Mouse (Mus musculus): Measurements from ENCODE around the gene Abhd6. TPM values are rescaled to one million over a fixed set of nuclear protein-coding genes. Genes with fewer than 3 reads are reported as not detected.

The Abhd6 gene
- total RNA-seq, 2 experiments from 2014 or later: 70.4 to 108 TPM

DNA sequence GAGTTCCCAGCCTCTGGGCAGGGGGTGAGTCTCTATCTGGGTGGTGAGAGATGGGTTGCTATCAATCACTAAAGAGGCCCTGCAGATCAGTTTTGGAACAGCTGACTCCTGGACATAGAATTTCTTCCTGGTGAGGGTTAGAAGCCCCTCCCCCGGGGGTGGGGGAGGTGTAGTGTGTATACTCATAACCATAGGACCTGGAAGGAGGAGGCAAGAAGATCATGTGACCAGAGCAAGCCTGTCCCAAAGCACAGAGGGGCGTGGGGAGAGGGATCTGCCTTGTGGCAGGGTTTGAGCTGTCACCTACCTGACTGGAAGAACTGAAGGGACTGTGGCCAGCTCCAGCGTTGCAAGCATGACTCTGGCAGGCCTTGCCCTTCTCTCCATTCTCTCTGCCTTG, 59.4 kb downstream of the Abhd6 start:
- no peak for DNase-seq

DNA sequence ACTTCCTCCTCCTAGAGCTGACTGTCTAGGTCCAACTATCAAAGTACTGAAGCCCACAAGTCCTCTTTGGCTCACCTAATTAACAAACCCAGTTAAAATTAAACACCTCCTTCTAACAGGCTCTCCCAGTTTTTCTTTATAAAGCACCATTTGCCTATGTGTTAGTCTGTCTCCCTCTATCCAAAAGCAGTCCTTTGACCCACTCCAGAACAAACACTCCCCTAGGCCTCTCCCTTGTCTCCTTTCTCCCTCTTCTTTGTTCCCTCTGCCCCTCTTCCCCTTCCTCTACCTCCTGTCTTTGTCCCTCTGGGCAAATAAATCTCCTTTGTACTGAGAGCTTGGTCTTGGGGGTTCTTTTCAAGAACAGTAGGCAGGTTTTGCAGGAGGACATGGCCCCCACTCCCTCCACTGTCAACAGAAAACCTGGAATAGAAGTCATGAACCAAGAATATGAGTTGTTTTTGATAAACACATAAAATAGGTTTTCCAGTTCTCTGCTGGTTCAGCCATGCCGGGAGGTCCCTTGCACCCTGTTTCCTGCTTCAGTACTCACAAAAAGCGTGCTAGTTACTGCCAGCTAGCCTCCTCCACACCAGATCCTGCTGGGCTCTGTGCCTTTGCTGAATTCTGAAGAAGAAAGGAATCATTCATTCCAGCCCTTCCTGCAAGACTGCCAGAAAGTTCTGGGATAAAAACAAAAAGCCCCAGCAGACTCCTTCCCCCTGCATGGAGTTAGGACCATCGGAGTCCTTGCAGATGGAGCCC, 60.0 kb downstream of the Abhd6 start:
- no peak for DNase-seq

DNA sequence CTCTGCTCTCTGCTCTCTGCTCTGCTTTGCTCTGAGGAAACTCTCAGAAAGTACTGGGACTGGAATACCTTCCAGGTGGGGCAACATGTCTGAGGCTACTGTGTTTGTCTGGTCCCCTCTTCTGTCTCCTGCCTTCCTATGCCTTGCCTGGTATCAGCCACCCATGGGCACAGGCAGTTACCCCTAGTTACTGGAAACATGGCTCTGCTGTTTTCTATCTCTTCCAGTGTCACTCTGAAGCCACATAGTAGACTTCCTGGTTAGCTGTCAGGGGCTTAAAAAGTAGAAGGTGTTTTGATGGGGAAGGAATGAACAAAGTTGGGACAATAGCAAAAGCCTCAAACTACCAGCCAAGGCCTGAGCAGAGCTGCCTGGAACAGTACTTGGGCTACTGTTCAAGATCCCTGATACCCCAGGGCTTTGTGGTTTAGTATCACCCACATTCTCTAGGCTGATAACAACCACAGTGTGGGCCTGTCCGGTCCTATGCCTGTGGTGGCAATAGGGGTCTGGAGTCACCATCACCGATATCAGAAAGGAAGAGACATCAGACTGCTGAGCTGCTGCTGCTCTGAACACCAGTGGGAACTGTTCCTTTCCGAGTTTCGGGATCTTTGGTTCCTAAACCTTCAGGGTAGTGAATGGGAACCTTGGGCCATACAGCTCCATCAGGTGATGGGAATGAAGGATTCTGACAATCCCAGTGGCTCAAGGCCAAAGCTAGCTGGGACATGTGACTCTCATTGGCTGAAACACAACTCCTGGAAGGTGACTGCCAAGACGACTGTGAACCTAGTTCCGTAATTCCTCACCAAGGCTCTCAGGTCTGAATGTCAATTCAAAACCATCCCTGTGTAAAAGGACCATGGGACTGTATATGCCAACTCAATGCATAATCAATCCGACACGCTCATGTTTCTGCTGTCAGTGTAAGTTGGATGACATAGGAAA, 61.4 kb downstream of the Abhd6 start:
- DNase-seq: no peak

DNA sequence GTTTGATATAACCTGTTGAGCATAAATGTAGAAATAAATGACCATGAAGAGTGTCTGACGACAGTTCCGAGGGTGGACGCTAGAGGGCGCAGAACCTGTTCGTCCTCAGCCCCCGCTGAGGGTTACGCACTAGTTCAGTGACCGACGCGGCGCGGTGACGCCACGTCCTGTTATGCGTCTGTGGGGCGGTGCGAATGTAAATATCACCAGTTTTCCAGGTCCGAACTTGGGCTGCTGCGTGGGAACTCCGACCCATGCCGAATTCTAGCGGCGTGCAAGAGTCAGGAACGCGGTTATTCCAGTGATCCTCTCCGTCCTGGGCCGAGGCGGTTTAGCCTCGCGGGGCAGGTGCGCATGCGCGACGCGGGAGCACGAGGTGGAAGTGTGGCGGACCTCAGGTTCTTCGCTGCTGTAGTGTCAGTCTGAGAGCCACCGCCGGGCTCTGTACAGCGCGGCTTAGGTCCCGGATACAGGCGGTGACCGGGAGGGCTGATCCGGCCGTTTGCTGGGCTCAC, 77.5 kb downstream of the Abhd6 start, which contains the start of gene Rpp14:
Rpp14 (plus strand) TSS at position 203 of the 515 bp plus-strand sequence.
- peak; percentile 95 to 96 for DNase-seq

DNA sequence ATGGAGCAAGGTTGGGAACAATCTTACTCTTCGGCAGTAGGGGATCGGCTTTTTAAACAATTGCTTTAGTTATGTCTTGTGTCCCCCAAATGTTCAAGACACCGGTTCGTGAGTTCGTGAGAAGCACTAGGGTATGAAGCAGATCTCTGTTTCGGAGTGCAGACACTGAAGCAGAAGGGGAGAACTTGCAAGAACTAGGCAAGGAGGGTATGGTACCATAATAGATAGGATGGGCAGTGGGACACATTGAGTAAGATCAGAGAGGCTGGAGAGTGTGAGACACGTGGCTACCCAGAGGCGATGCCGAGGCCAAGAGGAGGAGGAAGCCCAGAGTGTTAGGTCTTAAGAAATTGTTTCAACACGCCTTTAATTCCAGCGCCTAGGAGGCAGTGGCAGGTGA, 78.0 kb downstream of the Abhd6 start:
- peak; percentile 21 to 35 for DNase-seq

DNA sequence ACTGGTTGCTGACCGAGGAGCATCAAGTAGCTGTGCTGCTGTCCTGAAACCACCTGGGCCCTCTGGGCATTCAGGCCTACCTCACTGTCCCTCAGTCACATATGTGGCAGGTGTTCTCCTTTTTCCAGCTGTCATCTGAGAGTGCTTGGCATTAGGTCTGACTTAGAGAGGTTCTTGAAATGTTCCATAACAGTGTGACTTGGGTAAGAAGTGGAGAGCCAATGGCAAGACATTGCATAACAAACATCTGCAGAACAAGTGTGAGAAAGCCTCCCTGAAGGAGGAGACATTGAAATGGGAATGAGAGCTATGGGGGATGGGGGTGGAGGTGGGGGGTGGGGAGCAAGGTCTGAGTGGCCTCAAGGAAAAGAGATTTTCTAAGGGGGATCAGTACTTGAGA, 80.2 kb downstream of the Abhd6 start:
- DNase-seq: no peak

DNA sequence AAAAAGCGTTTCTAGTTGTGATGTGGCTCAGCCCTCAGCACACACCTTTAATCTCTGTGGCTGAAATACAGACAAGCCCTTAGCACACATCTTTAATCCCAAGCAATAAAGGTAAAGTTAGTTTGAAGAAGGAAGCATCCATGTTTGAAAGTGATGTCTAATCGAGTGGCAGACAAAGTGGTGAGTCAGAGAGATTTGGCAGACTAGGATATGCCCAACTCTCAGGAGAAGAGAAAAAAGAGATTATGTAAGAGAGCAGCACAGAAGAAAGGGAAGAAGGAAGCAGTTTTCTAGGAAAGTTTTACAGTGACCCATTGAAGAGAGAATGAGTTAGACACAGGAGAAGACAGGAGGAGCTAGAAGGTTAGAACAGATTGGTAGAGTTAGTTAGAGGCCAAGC, 86.3 kb downstream of the Abhd6 start:
- no peak for DNase-seq

DNA sequence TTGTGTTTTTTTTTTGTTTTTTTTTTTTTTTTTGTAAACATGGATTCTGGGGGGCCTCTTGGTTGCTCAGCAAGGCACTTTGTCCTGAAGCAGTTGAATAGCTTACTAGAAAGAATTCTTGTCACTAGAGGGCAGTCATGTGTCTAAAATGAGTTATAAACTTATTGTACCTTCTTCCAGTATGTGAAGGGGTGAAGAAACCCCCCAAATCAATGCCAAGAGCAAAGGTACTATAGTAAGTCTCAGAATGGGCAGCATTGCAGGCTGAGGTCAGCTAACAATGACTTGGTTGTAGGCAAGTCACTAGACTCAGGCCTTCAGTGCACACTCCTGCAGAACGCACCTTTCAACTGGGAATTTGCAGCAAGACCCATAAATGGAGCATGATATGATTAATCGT, 89.9 kb downstream of the Abhd6 start:
- DNase-seq: no peak

DNA sequence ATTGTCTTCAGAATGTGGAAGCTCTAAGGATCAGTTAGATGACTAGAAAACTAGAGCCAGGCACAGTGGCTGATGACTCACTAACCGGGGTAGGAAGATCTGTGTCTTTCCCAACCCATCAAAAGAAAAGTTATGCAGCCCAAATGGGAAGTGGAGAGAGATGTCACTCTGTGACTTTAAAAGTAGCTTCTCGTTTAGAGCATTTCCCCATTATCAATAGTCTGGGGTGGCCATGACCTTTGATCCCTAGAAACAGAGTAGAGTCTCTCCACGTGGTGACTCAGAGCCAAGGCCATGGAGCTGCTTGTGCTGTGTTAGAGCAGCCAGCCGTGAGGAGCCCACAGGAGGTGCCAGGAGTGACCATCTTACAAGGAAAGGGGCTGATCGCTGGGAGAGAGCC, 90.7 kb downstream of the Abhd6 start:
- peak; percentile 72 to 76 for DNase-seq

DNA sequence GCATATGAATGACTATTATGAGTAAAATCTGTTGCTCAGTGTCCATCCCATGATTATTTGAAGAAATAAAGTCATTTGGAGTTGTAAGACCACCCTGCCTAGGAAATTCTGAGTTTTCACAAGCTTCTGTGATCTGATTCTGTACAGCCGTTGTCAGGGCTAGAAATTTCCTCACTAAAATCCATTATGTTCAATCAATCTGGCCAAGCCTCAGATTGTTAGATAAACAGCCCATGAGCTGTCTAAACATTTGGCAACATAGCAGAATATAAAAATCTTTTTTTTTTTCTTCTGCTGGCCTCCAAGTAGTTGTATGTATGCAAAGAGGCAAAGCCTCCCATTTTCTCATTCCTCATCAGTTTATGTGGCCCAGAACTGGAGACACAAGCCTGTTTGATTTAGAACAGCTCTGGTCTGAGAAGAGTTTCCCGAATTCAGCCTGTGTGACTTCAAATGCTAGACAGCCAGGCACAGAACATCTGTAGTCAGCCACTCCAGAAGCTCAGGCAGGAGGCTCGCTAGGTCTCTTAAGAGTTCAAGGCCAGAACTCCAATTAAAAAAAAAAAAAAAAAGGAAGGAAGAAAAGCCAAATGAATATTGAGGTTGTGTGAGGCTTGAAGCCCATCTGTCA, 92.3 kb downstream of the Abhd6 start:
- no peak for DNase-seq

DNA sequence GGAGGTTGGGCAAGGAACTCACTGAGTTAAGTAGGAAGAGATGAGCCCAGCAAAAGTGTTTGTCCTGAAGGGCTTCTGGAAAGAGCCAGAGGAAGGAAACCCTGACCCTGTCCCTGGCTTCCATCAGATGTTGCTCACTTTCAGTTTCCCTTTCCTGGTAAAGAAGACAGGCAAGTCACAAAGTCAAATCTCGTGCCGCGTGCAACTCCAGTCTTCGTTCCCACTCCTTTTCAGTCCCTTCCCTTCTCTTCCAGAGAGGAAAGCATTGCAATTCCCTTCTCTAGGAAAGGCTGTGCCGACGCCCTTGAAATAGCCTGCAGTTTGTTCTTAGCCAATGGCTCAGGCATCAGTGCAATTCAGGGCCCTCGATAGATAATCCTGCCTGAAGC, 92.9 kb downstream of the Abhd6 start:
- peak; percentile 47 to 54 for DNase-seq

DNA sequence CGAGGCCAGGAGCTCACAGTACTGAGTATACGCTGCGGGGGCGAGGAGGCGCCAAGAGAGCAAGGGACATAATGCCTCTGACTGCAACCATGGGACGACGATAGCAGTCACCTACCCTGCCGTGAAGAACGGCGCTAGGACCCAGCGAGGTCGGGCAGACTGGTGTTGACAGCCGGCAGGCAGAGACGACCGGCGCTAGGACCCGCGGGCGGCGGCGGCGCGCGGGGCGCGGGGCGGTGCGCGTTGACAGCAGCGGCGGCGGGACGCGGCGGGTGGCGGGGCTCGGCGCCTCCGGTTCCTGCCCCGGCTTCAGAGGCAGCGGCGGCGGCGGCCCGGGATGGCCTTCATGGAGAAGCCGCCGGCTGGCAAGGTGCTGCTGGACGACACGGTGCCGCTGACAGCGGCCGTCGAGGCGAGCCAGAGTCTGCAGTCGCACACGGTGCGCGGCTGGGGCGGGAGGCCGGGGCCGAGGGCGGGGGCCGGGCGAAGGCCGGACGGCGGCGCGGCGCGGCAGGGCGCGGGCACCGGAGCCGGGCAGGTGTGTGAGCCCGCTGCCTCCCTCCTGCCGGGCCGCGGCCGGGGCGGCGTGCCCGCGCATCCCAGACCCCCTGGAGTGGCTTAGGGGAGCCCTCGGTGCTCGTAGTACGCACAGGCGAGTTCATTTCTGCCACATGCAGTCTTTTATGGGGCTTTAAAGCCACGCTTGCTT, 95.4 kb downstream of the Abhd6 start, which contains the start of gene Pxk:
Pxk (plus strand) TSS at position 234 of the 709 bp plus-strand sequence.
- peak; percentile 97 to 98 for DNase-seq

DNA sequence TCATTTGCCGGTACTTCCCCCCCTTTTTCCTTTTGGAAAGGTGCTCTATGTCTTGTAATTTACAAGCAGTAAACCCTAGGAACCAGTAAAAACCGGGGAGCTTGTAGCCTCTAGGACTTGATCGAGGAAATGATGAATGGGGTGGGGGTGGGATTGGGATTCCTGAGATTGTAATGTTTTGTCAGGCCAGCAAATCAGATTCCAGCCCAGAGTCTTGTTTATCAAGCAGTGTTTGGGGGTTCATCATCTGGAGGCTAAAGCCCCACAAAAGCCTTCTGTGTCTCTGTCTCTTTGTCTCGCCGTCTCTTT, 95.9 kb downstream of the Abhd6 start:
- DNase-seq: no peak

DNA sequence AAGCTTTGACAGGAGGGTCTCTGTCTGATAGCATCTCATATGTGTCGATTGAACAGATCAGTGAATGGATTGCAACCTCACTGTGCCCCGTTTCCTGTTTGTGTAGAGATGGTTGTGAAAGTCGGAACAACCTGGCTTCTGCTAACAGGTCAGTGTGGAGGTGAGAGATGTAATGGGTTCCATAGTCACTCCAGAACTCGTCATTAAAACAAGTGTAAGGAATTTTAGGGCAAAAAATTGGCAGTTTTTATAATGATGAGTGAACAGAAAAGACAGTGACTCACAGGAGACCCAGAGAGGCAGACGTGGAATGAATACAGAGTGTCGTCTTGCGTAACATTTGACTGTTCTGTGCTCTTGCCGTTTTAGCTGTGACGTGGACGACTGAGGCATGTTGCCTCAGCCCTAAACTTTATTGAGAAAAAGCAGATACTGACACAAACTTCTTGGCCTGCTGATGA, 96.9 kb downstream of the Abhd6 start:
- peak; percentile 35 to 50 for DNase-seq

DNA sequence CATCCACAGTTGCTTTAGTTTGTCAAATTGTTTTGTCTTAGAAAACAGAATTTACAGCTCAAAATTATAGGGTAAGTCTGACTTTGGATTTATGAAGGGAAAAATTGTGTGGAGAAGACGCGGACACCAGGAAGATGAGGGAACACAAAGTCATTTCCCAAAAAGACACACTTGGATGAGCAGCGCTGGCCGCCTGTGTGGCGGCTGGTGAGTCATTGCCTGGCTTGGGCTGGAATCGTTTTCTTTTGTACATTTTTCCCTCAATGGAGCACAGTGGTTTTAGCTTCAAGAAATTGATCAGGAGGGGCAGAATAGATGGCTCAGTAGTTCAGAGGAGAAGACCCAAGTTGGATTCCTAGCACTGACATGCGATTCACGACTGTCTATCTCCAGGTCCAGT, 99.2 kb downstream of the Abhd6 start:
- peak; percentile 45 to 49 for DNase-seq

DNA sequence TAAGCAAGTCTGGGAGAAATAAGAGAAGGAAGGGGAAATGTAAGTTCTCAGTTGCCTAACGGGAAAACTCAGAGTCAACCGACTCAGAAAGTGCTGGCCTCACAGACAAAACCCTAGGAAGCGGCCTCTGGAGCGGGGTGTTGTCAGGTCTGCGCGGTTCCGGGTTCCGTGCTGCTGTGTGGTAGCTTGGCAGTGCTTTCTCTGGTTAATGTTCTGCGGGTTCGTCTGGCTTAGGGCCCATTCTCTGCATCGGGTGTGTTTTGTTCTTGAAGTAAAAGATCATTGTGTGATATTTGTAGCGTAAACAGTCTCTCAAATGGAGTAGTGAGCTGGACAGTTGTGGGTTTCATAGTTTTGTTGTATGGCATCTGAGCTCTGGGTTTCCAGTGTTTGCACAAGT, 100.0 kb downstream of the Abhd6 start:
- no peak for DNase-seq

Other genes starting within 250 kb of the Abhd6 start
- not detected for gene Gm26661, start 211.3 kb upstream of the Abhd6 start, total RNA-seq (2021)
- 10 to 100 TPM; 41.7 to 74.9 TPM for gene Flnb, start 184.9 kb upstream of the Abhd6 start, total RNA-seq (2021)
- gene Gm45521, start 45.6 kb upstream of the Abhd6 start, total RNA-seq (2021): not detected
- gene Dnase1l3, start 8.3 kb upstream of the Abhd6 start, total RNA-seq (2021): under 1 TPM; 0.20 to 0.43 TPM
- gene Rpp14, start 77.5 kb downstream of the Abhd6 start, total RNA-seq (2021): 10 to 100 TPM; 43.3 to 46.0 TPM
- gene Pxk, start 95.3 kb downstream of the Abhd6 start, total RNA-seq (2021): 10 to 100 TPM; 56.7 to 98.1 TPM
- gene Pdhb, start 170.1 kb downstream of the Abhd6 start, total RNA-seq (2021): 100 to 1,000 TPM; 349 to 451 TPM
- gene Kctd6, start 211.2 kb downstream of the Abhd6 start, total RNA-seq (2021): 10 to 100 TPM; 14.3 to 15.2 TPM

Data from adrenal gland, postnatal 36 days (tissue).